Mouse (Mus musculus): ENCODE measurements at regions not wholly inside any gene's neighbourhood (a gene's known extent, or its start where the extent isn't known, plus 50 kb on each side); places are given as distances from the start of the nearest gene placed in this dataset.

- Histone ChIP-seq H3K4me1 (replicated peaks; ENCODE audit: low read depth, low read length) (peaks cover 12% of the 10 kb centered on the region), H3K36me3 (ENCODE audit: insufficient read depth, low read length) (no peaks in the 10 kb centered on the region), H3K9me3 (ENCODE audit: low read length) (no peaks in the 10 kb centered on the region), H3K4me3 (replicated peaks; ENCODE audit: low read length) (no peak overlapping the region), H3K27me3 (ENCODE audit: insufficient read depth, low read length) (no peaks in the 10 kb centered on the region)
- no peak for TF ChIP-seq NANOG (IDR thresholded peaks at IDR 0.05; ENCODE audit: borderline replicate concordance, low read length)
- no peak for TF ChIP-seq CTCF (conservative IDR thresholded peaks at IDR 0.05; ENCODE audit: low read length)
Observed at GRCm38 (mm10) chr19:26135398-26136104, 463.3 kb downstream of the Dmrt2 start.

GRCm38 (mm10) chr19:26140647-26141046, 464.2 kb upstream of the Smarca2 start:
- Histone ChIP-seq H3K4me3 (replicated peaks; ENCODE audit: low read length) (no peak overlapping the region), H3K27me3 (ENCODE audit: insufficient read depth, low read length) (no peaks in the 10 kb centered on the region), H3K4me1 (replicated peaks; ENCODE audit: low read depth, low read length) (peaks cover 29% of the 10 kb centered on the region), H3K36me3 (ENCODE audit: insufficient read depth, low read length) (no peaks in the 10 kb centered on the region), H3K9me3 (ENCODE audit: low read length) (no peaks in the 10 kb centered on the region)
- TF ChIP-seq POU5F1 (IDR thresholded peaks at IDR 0.05; ENCODE audit: borderline replicate concordance, low read length) (no peak), CTCF (conservative IDR thresholded peaks at IDR 0.05; ENCODE audit: low read length) (no peak), NANOG (IDR thresholded peaks at IDR 0.05; ENCODE audit: borderline replicate concordance, low read length) (no peak)

- no peaks in the 10 kb centered on the region for H3K36me3 ChIP-seq (ENCODE audit: insufficient read depth, low read length)
- H3K27me3 ChIP-seq (ENCODE audit: insufficient read depth, low read length), result no peaks in the 10 kb centered on the region
- H3K4me1 ChIP-seq (replicated peaks; ENCODE audit: low read depth, low read length), result peaks cover 29% of the 10 kb centered on the region
- no peaks in the 10 kb centered on the region for H3K9me3 ChIP-seq (ENCODE audit: low read length)
- TF ChIP-seq POU5F1 (IDR thresholded peaks at IDR 0.05; ENCODE audit: borderline replicate concordance, low read length) (no peak), NANOG (IDR thresholded peaks at IDR 0.05; ENCODE audit: borderline replicate concordance, low read length) (no peak), CTCF (conservative IDR thresholded peaks at IDR 0.05; ENCODE audit: low read length) (no peak)
- H3K4me3 ChIP-seq (replicated peaks; ENCODE audit: low read length), result no peak overlapping the region
Observed at GRCm38 (mm10) chr19:26143539-26143938, 461.3 kb upstream of the Smarca2 start.

GRCm38 (mm10) chr19:26151216-26151615, 453.6 kb upstream of the Smarca2 start:
- Histone ChIP-seq H3K27me3 (ENCODE audit: insufficient read depth, low read length) (no peaks in the 10 kb centered on the region), H3K4me1 (replicated peaks; ENCODE audit: low read depth, low read length) (no peaks in the 10 kb centered on the region), H3K4me3 (replicated peaks; ENCODE audit: low read length) (no peak overlapping the region), H3K9me3 (ENCODE audit: low read length) (no peaks in the 10 kb centered on the region), H3K36me3 (ENCODE audit: insufficient read depth, low read length) (no peaks in the 10 kb centered on the region)
- no peak for TF ChIP-seq POU5F1 (IDR thresholded peaks at IDR 0.05; ENCODE audit: borderline replicate concordance, low read length)
- no peak for TF ChIP-seq CTCF (conservative IDR thresholded peaks at IDR 0.05; ENCODE audit: low read length)
- TF ChIP-seq NANOG (IDR thresholded peaks at IDR 0.05; ENCODE audit: borderline replicate concordance, low read length), result no peak

- no peaks in the 10 kb centered on the region for H3K9me3 ChIP-seq (ENCODE audit: low read length)
- no peaks in the 10 kb centered on the region for H3K36me3 ChIP-seq (ENCODE audit: insufficient read depth, low read length)
- H3K27me3 ChIP-seq (ENCODE audit: insufficient read depth, low read length), result no peaks in the 10 kb centered on the region
- H3K4me1 ChIP-seq (replicated peaks; ENCODE audit: low read depth, low read length), result no peaks in the 10 kb centered on the region
- no peak overlapping the region for H3K4me3 ChIP-seq (replicated peaks; ENCODE audit: low read length)
- TF ChIP-seq CTCF (conservative IDR thresholded peaks at IDR 0.05; ENCODE audit: low read length), result no peak
- no peak for TF ChIP-seq NANOG (IDR thresholded peaks at IDR 0.05; ENCODE audit: borderline replicate concordance, low read length)
- TF ChIP-seq POU5F1 (IDR thresholded peaks at IDR 0.05; ENCODE audit: borderline replicate concordance, low read length), result no peak
Observed at GRCm38 (mm10) chr19:26164993-26165392, 439.9 kb upstream of the Smarca2 start.

GRCm38 (mm10) chr19:26181774-26182173, 423.1 kb upstream of the Smarca2 start:
- no peak for TF ChIP-seq POU5F1 (IDR thresholded peaks at IDR 0.05; ENCODE audit: borderline replicate concordance, low read length)
- peak; percentile 61 for TF ChIP-seq CTCF (conservative IDR thresholded peaks at IDR 0.05; ENCODE audit: low read length)
- H3K4me1 ChIP-seq (replicated peaks; ENCODE audit: low read depth, low read length), result no peaks in the 10 kb centered on the region
- no peaks in the 10 kb centered on the region for H3K36me3 ChIP-seq (ENCODE audit: insufficient read depth, low read length)
- H3K27me3 ChIP-seq (ENCODE audit: insufficient read depth, low read length), result no peaks in the 10 kb centered on the region
- no peaks in the 10 kb centered on the region for H3K9me3 ChIP-seq (ENCODE audit: low read length)
- no peak overlapping the region for H3K4me3 ChIP-seq (replicated peaks; ENCODE audit: low read length)

- Histone ChIP-seq H3K9me3 (ENCODE audit: low read length) (no peaks in the 10 kb centered on the region), H3K4me1 (replicated peaks; ENCODE audit: low read depth, low read length) (no peaks in the 10 kb centered on the region), H3K36me3 (ENCODE audit: insufficient read depth, low read length) (no peaks in the 10 kb centered on the region), H3K4me3 (replicated peaks; ENCODE audit: low read length) (no peak overlapping the region), H3K27me3 (ENCODE audit: insufficient read depth, low read length) (no peaks in the 10 kb centered on the region)
- TF ChIP-seq CTCF (conservative IDR thresholded peaks at IDR 0.05; ENCODE audit: low read length), result no peak
- TF ChIP-seq POU5F1 (IDR thresholded peaks at IDR 0.05; ENCODE audit: borderline replicate concordance, low read length), result no peak
- TF ChIP-seq NANOG (IDR thresholded peaks at IDR 0.05; ENCODE audit: borderline replicate concordance, low read length), result no peak
Observed at GRCm38 (mm10) chr19:26185012-26185411, 419.8 kb upstream of the Smarca2 start.

- no peaks in the 10 kb centered on the region for H3K4me1 ChIP-seq (replicated peaks; ENCODE audit: low read depth, low read length)
- H3K4me3 ChIP-seq (replicated peaks; ENCODE audit: low read length), result no peak overlapping the region
- H3K27me3 ChIP-seq (ENCODE audit: insufficient read depth, low read length), result no peaks in the 10 kb centered on the region
- H3K36me3 ChIP-seq (ENCODE audit: insufficient read depth, low read length), result no peaks in the 10 kb centered on the region
- no peaks in the 10 kb centered on the region for H3K9me3 ChIP-seq (ENCODE audit: low read length)
- TF ChIP-seq CTCF (conservative IDR thresholded peaks at IDR 0.05; ENCODE audit: low read length), result no peak
- TF ChIP-seq NANOG (IDR thresholded peaks at IDR 0.05; ENCODE audit: borderline replicate concordance, low read length), result no peak
- TF ChIP-seq POU5F1 (IDR thresholded peaks at IDR 0.05; ENCODE audit: borderline replicate concordance, low read length), result no peak
Observed at GRCm38 (mm10) chr19:26190803-26191202, 414.0 kb upstream of the Smarca2 start.

GRCm38 (mm10) chr19:26193664-26194063, 411.2 kb upstream of the Smarca2 start:
- TF ChIP-seq POU5F1 (IDR thresholded peaks at IDR 0.05; ENCODE audit: borderline replicate concordance, low read length), result no peak
- TF ChIP-seq NANOG (IDR thresholded peaks at IDR 0.05; ENCODE audit: borderline replicate concordance, low read length), result no peak
- no peak for TF ChIP-seq CTCF (conservative IDR thresholded peaks at IDR 0.05; ENCODE audit: low read length)
- H3K4me1 ChIP-seq (replicated peaks; ENCODE audit: low read depth, low read length), result no peaks in the 10 kb centered on the region
- no peaks in the 10 kb centered on the region for H3K27me3 ChIP-seq (ENCODE audit: insufficient read depth, low read length)
- H3K36me3 ChIP-seq (ENCODE audit: insufficient read depth, low read length), result no peaks in the 10 kb centered on the region
- H3K9me3 ChIP-seq (ENCODE audit: low read length), result no peaks in the 10 kb centered on the region
- H3K4me3 ChIP-seq (replicated peaks; ENCODE audit: low read length), result no peak overlapping the region
